Comparison of ENCODE assay signal across 8 mouse cellular contexts in the genomic region with DNA sequence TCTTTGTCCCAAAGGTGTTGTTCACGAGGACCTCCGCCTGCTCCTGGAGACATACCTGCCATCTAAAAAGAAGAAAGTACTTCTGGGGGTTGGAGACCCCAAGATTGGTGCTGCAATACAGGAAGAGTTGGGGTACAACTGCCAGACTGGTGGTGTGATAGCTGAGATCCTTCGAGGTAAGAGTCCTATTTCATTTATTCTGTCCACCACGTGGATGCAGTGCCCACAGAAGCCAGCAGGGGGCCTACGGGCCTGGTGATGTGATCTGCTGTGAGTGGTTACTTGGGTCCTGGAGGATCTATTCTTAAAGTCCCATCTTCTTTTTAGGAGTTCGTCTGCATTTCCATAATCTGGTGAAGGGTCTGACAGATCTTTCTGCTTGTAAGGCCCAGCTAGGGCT. TPM values are rescaled to one million over a fixed set of nuclear protein-coding genes. Genes with fewer than 3 reads are reported as not detected.
DNase-seq lines count a peak whose midpoint lies in the region; ATAC-seq and TF ChIP-seq lines count a peak whose summit lies in the region.

No protein-coding gene starts in this region.

- DNase-seq in heart, adult 2 months, result peak in 1 of 2 experiments; percentile 45
- DNase-seq in heart, adult 8-10 months (ENCODE audit: low spot score), result no peak
- peak; percentile 89 for DNase-seq in MEL (ENCODE audit: low read depth, low spot score)
- DNase-seq in layer of hippocampus, postnatal 14 days (ENCODE audit: low spot score in 2 of 2), result peak; percentile 56 to 59
- peak; percentile 77 for DNase-seq in midbrain, embryonic 10.5 days (ENCODE audit: low spot score)
- peak; percentile 84 for DNase-seq in testis, postnatal 10 days (ENCODE audit: low spot score)

- H3K27ac ChIP-seq in heart, adult 2 months, result no peak overlapping the region
- H3K27ac ChIP-seq in MEL (ENCODE audit: control insufficient read depth, low read depth, low read length), result peak overlapping the region; percentile 79
- no peak overlapping the region for H3K27ac ChIP-seq in heart, embryonic 15.5 days
- peak overlapping the region; percentile 98; the same call in 1 of the 2 replicates for H3K27ac ChIP-seq in midbrain, embryonic 10.5 days (replicated peaks)

- 60% methylated on average over 6 of the region's 6 CpGs for WGBS in heart, adult 2 months
- WGBS in heart, embryonic 15.5 days, result 54% methylated on average over 6 of the region's 6 CpGs
- 44% methylated on average over 6 of the region's 6 CpGs for WGBS in midbrain, embryonic 10.5 days

- H3K9ac ChIP-seq in heart, adult 2 months (ENCODE audit: low read depth, low read length), result no peak overlapping the region
- H3K9ac ChIP-seq in MEL (ENCODE audit: control insufficient read depth, low read depth, low read length, poor library complexity, severe bottlenecking), result peak overlapping the region; percentile 98
- no peak overlapping the region for H3K9ac ChIP-seq in heart, embryonic 15.5 days

- TF ChIP-seq CTCF in heart, adult 2 months (IDR thresholded peaks at IDR 0.05), result peak; percentile 67
- TF ChIP-seq CTCF in MEL (IDR thresholded peaks at IDR 0.05 in 2 of 3, conservative IDR thresholded peaks at IDR 0.05 in 1 of 3; ENCODE audit: control insufficient read depth in 1 of 3, insufficient read depth in 1 of 3, low read depth in 2 of 3, low read length in 3 of 3, poor library complexity in 1 of 3, severe bottlenecking in 1 of 3), result peak; percentile 70 to 88 (median 70)

- H3K4me1 ChIP-seq in heart, adult 2 months (ENCODE audit: control insufficient read depth, insufficient read depth, low read length), result peaks cover 2% of the 10 kb centered on the region
- H3K4me1 ChIP-seq in MEL (ENCODE audit: control insufficient read depth in 1 of 2, insufficient read depth in 2 of 2, low read length in 2 of 2), result peaks cover 3 to 10% of the 10 kb centered on the region in 2 experiments; a peak in 2 of 4 replicates
- peaks cover 33% of the 10 kb centered on the region for H3K4me1 ChIP-seq in heart, embryonic 15.5 days (replicated peaks)
- H3K4me1 ChIP-seq in midbrain, embryonic 10.5 days, result peaks cover 36% of the 10 kb centered on the region

- intact Hi-C loops in heart, adult 2 months (cut with DNase I), result no loop called here

- TF ChIP-seq POLR2A in heart, adult 2 months (IDR thresholded peaks at IDR 0.05; ENCODE audit: insufficient read depth, low read depth, low read length), result no peak
- TF ChIP-seq POLR2A in MEL (IDR thresholded peaks at IDR 0.05; ENCODE audit: control insufficient read depth in 1 of 2, insufficient read depth in 1 of 2, low read depth in 1 of 2, low read length in 2 of 2, poor library complexity in 1 of 2), result peak in 1 of 2 experiments; percentile 48; a peak in 1 of 4 replicates

- H3K9me3 ChIP-seq in MEL (replicated peaks; ENCODE audit: insufficient read depth, low read length), result no peaks in the 10 kb centered on the region
- no peaks in the 10 kb centered on the region for H3K9me3 ChIP-seq in heart, embryonic 15.5 days (replicated peaks)
- H3K9me3 ChIP-seq in midbrain, embryonic 10.5 days (replicated peaks), result no peaks in the 10 kb centered on the region

- H3K36me3 ChIP-seq in heart, adult 2 months (ENCODE audit: control insufficient read depth, insufficient read depth, low read length), result 0 out of 2 replicates have a peak, but pooled peaks cover 2% of the 10 kb centered on the region
- H3K36me3 ChIP-seq in MEL (ENCODE audit: control insufficient read depth in 1 of 2, insufficient read depth in 2 of 2, low read length in 2 of 2), result peaks cover 14 to 23% of the 10 kb centered on the region in 2 experiments
- H3K36me3 ChIP-seq in heart, embryonic 15.5 days, result peaks cover 49% of the 10 kb centered on the region
- peaks cover 54% of the 10 kb centered on the region for H3K36me3 ChIP-seq in midbrain, embryonic 10.5 days

- H3K4me3 ChIP-seq in heart, adult 2 months, result no peak overlapping the region
- H3K4me3 ChIP-seq in MEL (ENCODE audit: control insufficient read depth in 1 of 2, insufficient read depth in 1 of 2, low read depth in 2 of 2, low read length in 2 of 2), result peak overlapping the region; percentile 86 to 94
- H3K4me3 ChIP-seq in heart, embryonic 15.5 days, result peak overlapping the region; percentile 100
- peak overlapping the region; percentile 95 for H3K4me3 ChIP-seq in midbrain, embryonic 10.5 days

- H3K79me2 ChIP-seq in heart, adult 2 months (replicated peaks; ENCODE audit: control insufficient read depth, insufficient read depth, low read length), result peaks cover 1% of the 10 kb centered on the region; the same call in 1 of the 2 replicates
- peaks cover 43% of the 10 kb centered on the region for H3K79me2 ChIP-seq in MEL (ENCODE audit: control insufficient read depth, insufficient read depth, low read length, poor library complexity)

- H3K27me3 ChIP-seq in heart, adult 2 months (ENCODE audit: control insufficient read depth, insufficient read depth, low read length), result no peaks in the 10 kb centered on the region
- no peaks in the 10 kb centered on the region for H3K27me3 ChIP-seq in MEL (ENCODE audit: control insufficient read depth in 1 of 2, insufficient read depth in 2 of 2, low read length in 2 of 2)
- H3K27me3 ChIP-seq in heart, embryonic 15.5 days, result no peaks in the 10 kb centered on the region
- no peaks in the 10 kb centered on the region for H3K27me3 ChIP-seq in midbrain, embryonic 10.5 days (ENCODE audit: low read depth, poor library complexity, severe bottlenecking)

- peak overlapping the region; percentile 84 for H3K4me2 ChIP-seq in heart, embryonic 15.5 days

- TF ChIP-seq EP300 in heart, adult 2 months (IDR thresholded peaks at IDR 0.05; ENCODE audit: insufficient read depth, low read depth, low read length), result no peak
- no peak for TF ChIP-seq EP300 in MEL (IDR thresholded peaks at IDR 0.05; ENCODE audit: low read depth in 1 of 2, low read length in 2 of 2)

- TF ChIP-seq RAD21 in MEL (IDR thresholded peaks at IDR 0.05; ENCODE audit: low read depth, low read length), result no peak; the same call in 1 of the 2 replicates

- peak; percentile 36; the same call in 1 of the 2 replicates for ATAC-seq in common myeloid progenitor, adult 5-6 weeks (replicated peaks; ENCODE audit: low read depth, poor library complexity, severe bottlenecking)
- no peak for ATAC-seq in heart, embryonic 15.5 days (replicated peaks; ENCODE audit: insufficient number of reproducible peaks, insufficient read depth, low FRiP score, low read depth)

TF ChIP-seq in MEL, 35 proteins besides CTCF, POLR2A, EP300 and RAD21:
- TF ChIP-seq ZNF384 (IDR thresholded peaks at IDR 0.05; ENCODE audit: low read depth, low read length) (no peak), SIN3A (IDR thresholded peaks at IDR 0.05; ENCODE audit: low read length) (peak; percentile 88), CHD1 (IDR thresholded peaks at IDR 0.05; ENCODE audit: low read depth, low read length) (peak; percentile 17; the same call in 1 of the 2 replicates), MXI1 (IDR thresholded peaks at IDR 0.05; ENCODE audit: low read depth, low read length) (peak; percentile 99), USF1 (IDR thresholded peaks at IDR 0.05; ENCODE audit: low read depth, low read length) (peak; percentile 49; the same call in 1 of the 2 replicates), KAT2A (conservative IDR thresholded peaks at IDR 0.05; ENCODE audit: low read depth, low read length) (no peak), MAX (IDR thresholded peaks at IDR 0.05; ENCODE audit: low read length) (peak; percentile 97), UBTF (IDR thresholded peaks at IDR 0.05; ENCODE audit: borderline replicate concordance, insufficient read depth, low read depth, low read length) (no peak), HCFC1 (IDR thresholded peaks at IDR 0.05; ENCODE audit: low read depth, low read length) (peak; percentile 50; the same call in 1 of the 2 replicates), MYC (IDR thresholded peaks at IDR 0.05; ENCODE audit: low read depth, low read length) (peak; percentile 96), SMC3 (IDR thresholded peaks at IDR 0.05; ENCODE audit: low read depth, low read length) (peak; percentile 42; the same call in 1 of the 2 replicates)

RNA-seq across cellular contexts. Expression of gene Nop56, which starts 1.4 kb away (rescaled TPM):
- total RNA-seq in heart, adult 2 months (2021), result 10 to 100 TPM; 28.7 to 29.7 TPM
- 27.2 and 47.5 TPM in 2 replicates for polyA plus RNA-seq in heart, adult 2 months (2012; rRNA removed)
- total RNA-seq in heart, adult 8-10 months (2022), result 10 to 100 TPM; 25.5 to 44.1 (median 28.0) TPM
- 425 and 556 TPM in 2 replicates for total RNA-seq in MEL (2012; rRNA removed)
- 1,000 to 10,000 TPM in 1 of 2 experiments, 100 to 1,000 TPM in 1; 594 to 1,867 TPM for polyA plus RNA-seq in MEL (2012; ENCODE audit: insufficient read depth in 1 of 2, insufficient read length in 2 of 2, low read depth in 1 of 2, low replicate concordance in 2 of 2, missing spikeins in 1 of 2)
- 557 and 630 TPM in 2 replicates for total RNA-seq in common myeloid progenitor, adult 5-6 weeks (2017)
- 103 and 150 TPM in 2 replicates for polyA plus RNA-seq in heart, embryonic 15.5 days (2015; fragmentation: Nextera tagmentation; extraction: Ambion mirVana)
- total RNA-seq in layer of hippocampus, postnatal 14 days (2021), result 100 to 1,000 TPM; 131 to 173 TPM
- 392 and 425 TPM in 2 replicates for polyA plus RNA-seq in midbrain, embryonic 10.5 days (2016; fragmentation: Nextera tagmentation; extraction: Ambion mirVana)

RNA-seq across cellular contexts. Expression of gene Idh3b, which starts 8.7 kb away (rescaled TPM):
- 100 to 1,000 TPM; 709 to 817 TPM for total RNA-seq in heart, adult 2 months (2021)
- 893 and 1,229 TPM in 2 replicates for polyA plus RNA-seq in heart, adult 2 months (2012; rRNA removed)
- 100 to 1,000 TPM; 719 to 848 (median 777) TPM for total RNA-seq in heart, adult 8-10 months (2022)
- 205 and 210 TPM in 2 replicates for total RNA-seq in MEL (2012; rRNA removed)
- 1,000 to 10,000 TPM in 1 of 2 experiments, 100 to 1,000 TPM in 1; 551 to 1,030 TPM for polyA plus RNA-seq in MEL (2012; ENCODE audit: insufficient read depth in 1 of 2, insufficient read length in 2 of 2, low read depth in 1 of 2, low replicate concordance in 2 of 2, missing spikeins in 1 of 2)
- 110 and 134 TPM in 2 replicates for total RNA-seq in common myeloid progenitor, adult 5-6 weeks (2017)
- 288 and 290 TPM in 2 replicates for polyA plus RNA-seq in heart, embryonic 15.5 days (2015; fragmentation: Nextera tagmentation; extraction: Ambion mirVana)
- 100 to 1,000 TPM; 297 to 301 TPM for total RNA-seq in layer of hippocampus, postnatal 14 days (2021)
- polyA plus RNA-seq in midbrain, embryonic 10.5 days (2016; fragmentation: Nextera tagmentation; extraction: Ambion mirVana), result 136 and 141 TPM in 2 replicates

RNA-seq across cellular contexts. Expression of gene Ebf4, which starts 19.3 kb away (rescaled TPM):
- total RNA-seq in heart, adult 2 months (2021), result under 1 TPM; 0.37 to 0.41 TPM
- 0.85 and 1.0 TPM in 2 replicates for polyA plus RNA-seq in heart, adult 2 months (2012; rRNA removed)
- total RNA-seq in heart, adult 8-10 months (2022), result under 1 TPM; 0.20 to 0.78 (median 0.58) TPM
- 0.12 and 0.13 TPM in 2 replicates for total RNA-seq in MEL (2012; rRNA removed)
- under 1 TPM in 1 of 2 experiments, not detected in 1; 0.72 TPM for polyA plus RNA-seq in MEL (2012; ENCODE audit: insufficient read depth in 1 of 2, insufficient read length in 2 of 2, low read depth in 1 of 2, low replicate concordance in 2 of 2, missing spikeins in 1 of 2)
- total RNA-seq in common myeloid progenitor, adult 5-6 weeks (2017), result not detected in 2 replicates
- 0.58 and 1.2 TPM in 2 replicates for polyA plus RNA-seq in heart, embryonic 15.5 days (2015; fragmentation: Nextera tagmentation; extraction: Ambion mirVana)
- total RNA-seq in layer of hippocampus, postnatal 14 days (2021), result 10 to 100 TPM; 12.5 to 13.1 TPM
- 0.95 and 1.3 TPM in 2 replicates for polyA plus RNA-seq in midbrain, embryonic 10.5 days (2016; fragmentation: Nextera tagmentation; extraction: Ambion mirVana)

Comparison
In these comparisons a context has a peak if more than half of its experiments do, and no peak if none do; other contexts are left out.
1. H3K27ac ChIP-seq: peak in MEL (single experiment) and midbrain, embryonic 10.5 days (single experiment); none in heart, adult 2 months (single experiment) and heart, embryonic 15.5 days (single experiment).
2. RNA of gene Ebf4, which starts 19.3 kb away (total RNA-seq): 12.5 to 13.1 TPM in layer of hippocampus, postnatal 14 days; 0.20 to 0.78 TPM in heart, adult 8-10 months, 0.37 to 0.41 TPM in heart, adult 2 months, 0.12 to 0.13 TPM in MEL and not detected in common myeloid progenitor, adult 5-6 weeks; every median in the first group is over 4 times any median in the second.